Mouse (Mus musculus) C2C12 (cell line): ENCODE measurements around the gene Malsu1. TPM values are rescaled to one million over a fixed set of nuclear protein-coding genes. Genes with fewer than 3 reads are reported as not detected.

Experiments
- H3K27me3 ChIP-seq: one replicate; pipeline ENCODE4 v1.6.1; 2011; ENCODE audit not compliant: control insufficient read depth, insufficient read depth, insufficient read length
- H3K36me3 ChIP-seq: one replicate; pipeline ENCODE4 v1.6.1; 2011; ENCODE audit not compliant: control insufficient read depth, insufficient read depth
- H3K4me3 ChIP-seq: one replicate; pipeline ENCODE4 v1.5.1; 2011; ENCODE audit warnings: mild to moderate bottlenecking, control low read depth; ENCODE audit not compliant: poor library complexity, insufficient read depth, severe bottlenecking
- H3K79me2 ChIP-seq: one replicate; pipeline ENCODE4 v1.6.1; 2011; ENCODE audit not compliant: control insufficient read depth, insufficient read depth
- H3K79me3 ChIP-seq: one replicate; pipeline ENCODE4 v1.6.1; 2011; ENCODE audit warnings: low read depth, control low read depth
- H3ac ChIP-seq: one replicate; pipeline ENCODE3; 2011; ENCODE audit warnings: low read depth; ENCODE audit not compliant: control insufficient read depth, insufficient read length
- CEBPB ChIP-seq: IDR thresholded peaks from one replicate; pipeline ENCODE4 v1.6.1; 2011; ENCODE audit warnings: low read depth, mild to moderate bottlenecking, control low read depth, moderate library complexity
- CTCF ChIP-seq: IDR thresholded peaks from one replicate; pipeline ENCODE4 v1.5.1; 2011; ENCODE audit not compliant: control insufficient read depth, insufficient read depth, insufficient read length
- FOSL1 ChIP-seq: IDR thresholded peaks from one replicate; pipeline ENCODE4 v1.8.0; 2011; ENCODE audit warnings: mild to moderate bottlenecking, low read length; ENCODE audit not compliant: poor library complexity, insufficient read depth, severe bottlenecking
- MAX ChIP-seq: IDR thresholded peaks from one replicate; pipeline ENCODE4 v1.6.1; 2011; ENCODE audit warnings: mild to moderate bottlenecking, control low read depth
- MYOD1 ChIP-seq: IDR thresholded peaks from one replicate; pipeline ENCODE4 v1.6.1; 2011; ENCODE audit warnings: low read depth; ENCODE audit not compliant: control insufficient read depth, insufficient read length
- MYOG ChIP-seq: IDR thresholded peaks from one replicate; pipeline ENCODE4 v1.6.1; 2011; ENCODE audit not compliant: control insufficient read depth, insufficient read length; ENCODE audit errors: extremely low read depth
- USF1 ChIP-seq: IDR thresholded peaks from one replicate; pipeline ENCODE4 v1.6.1; 2011; ENCODE audit warnings: low read depth, mild to moderate bottlenecking, control low read depth, moderate library complexity
- polyA plus RNA-seq: library from polyadenylated mRNA; unstranded; fragments of >200 nt; fragmentation: generic; extraction: Trizol; gene quantifications from one replicate; pipeline ENCODE4 v1.2.1, GENCODE M21; 2012; ENCODE audit warnings: missing spikeins

Malsu1 gene
- polyA plus RNA-seq, 1 experiment, result 19.3 TPM

DNA sequence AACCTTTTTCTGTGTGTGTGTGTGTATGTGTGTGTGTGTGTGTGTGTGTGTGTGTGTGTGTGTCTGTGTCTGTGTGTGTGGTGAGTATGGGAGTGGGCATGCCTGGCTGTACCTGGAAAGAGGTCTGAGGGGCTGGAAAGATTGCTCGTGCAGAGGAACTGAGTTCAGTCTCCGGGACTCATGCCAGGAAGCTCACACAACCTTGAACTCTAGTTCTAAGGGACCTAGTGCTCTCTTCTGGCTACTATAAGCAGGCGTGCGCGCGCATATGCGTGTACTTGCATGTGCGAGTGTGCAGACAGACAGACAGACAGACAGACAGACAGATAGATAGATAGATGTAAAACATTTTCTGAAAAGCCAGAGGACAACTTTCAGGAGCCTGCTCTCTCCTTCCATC is 42.6 kb downstream of the Malsu1 start:
- Histone ChIP-seq H3K4me3 (no peak overlapping the region), H3K79me3 (no peaks in the 10 kb centered on the region), H3K79me2 (no peaks in the 10 kb centered on the region), H3ac (no peak overlapping the region), H3K36me3 (no peaks in the 10 kb centered on the region), H3K27me3 (peaks cover 6% of the 10 kb centered on the region)
- TF ChIP-seq CTCF (no peak), CEBPB (no peak)

DNA sequence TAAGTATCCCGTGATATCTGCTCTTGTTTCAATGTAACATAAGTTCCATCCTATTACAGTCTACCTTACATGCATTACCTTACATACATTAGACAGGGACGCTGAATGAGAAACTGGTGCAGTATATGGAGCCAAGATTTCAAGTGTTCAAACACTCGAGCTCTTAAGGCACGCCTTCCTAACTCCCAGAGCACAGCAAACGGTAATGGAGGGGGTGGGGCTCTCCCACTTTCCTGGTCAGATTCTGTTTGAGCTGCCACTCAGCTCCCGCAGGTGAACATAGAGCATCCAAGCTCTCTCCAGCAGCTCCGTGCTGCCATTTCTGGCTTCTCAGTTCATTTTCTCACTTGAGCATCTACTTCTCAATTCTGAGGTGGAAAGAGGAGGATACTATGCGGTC is 44.9 kb downstream of the Malsu1 start:
- TF ChIP-seq MYOG (no peak), CTCF (no peak), MYOD1 (no peak), CEBPB (no peak), FOSL1 (no peak), USF1 (no peak), MAX (no peak)
- H3K36me3 ChIP-seq, result no peaks in the 10 kb centered on the region
- no peak overlapping the region for H3K4me3 ChIP-seq
- H3K79me2 ChIP-seq, result no peaks in the 10 kb centered on the region
- peaks cover 6% of the 10 kb centered on the region for H3K27me3 ChIP-seq
- H3ac ChIP-seq, result no peak overlapping the region
- no peaks in the 10 kb centered on the region for H3K79me3 ChIP-seq

DNA sequence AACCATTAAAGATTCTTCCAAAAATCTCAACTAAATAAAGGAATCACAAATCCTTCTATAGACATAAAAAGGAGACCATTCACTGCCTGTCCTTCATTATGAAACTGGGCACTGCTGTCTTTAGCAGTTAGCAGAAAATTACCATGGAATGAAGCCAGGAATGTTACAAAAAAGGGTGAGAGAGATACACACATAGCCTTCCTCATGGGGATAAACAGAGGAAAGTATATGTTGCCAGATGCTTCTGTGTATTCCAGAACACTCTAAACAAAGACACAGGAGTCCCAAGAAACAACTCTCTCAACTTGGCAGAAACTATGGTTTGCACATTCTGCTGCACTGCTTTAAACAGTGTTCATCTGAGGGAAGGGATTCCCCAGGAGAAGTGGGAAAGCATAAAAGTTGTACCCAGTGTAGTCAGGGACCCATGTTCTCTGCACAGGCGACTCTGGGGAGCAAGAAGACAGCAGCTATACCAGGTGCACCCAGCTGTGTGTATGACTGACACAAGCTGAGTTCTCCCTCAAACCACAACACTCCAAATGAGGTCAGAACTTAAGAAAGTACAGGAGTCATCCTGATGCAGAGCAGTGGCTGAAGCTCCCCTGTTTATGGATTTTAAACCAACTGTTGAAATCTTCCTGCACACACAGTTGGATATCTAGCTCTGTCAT is 46.0 kb downstream of the Malsu1 start:
- Histone ChIP-seq H3K4me3 (no peak overlapping the region), H3K79me3 (no peaks in the 10 kb centered on the region), H3K27me3 (peaks cover 6% of the 10 kb centered on the region), H3ac (no peak overlapping the region), H3K79me2 (no peaks in the 10 kb centered on the region), H3K36me3 (no peaks in the 10 kb centered on the region)
- TF ChIP-seq MYOD1 (no peak), USF1 (no peak), CTCF (no peak), MAX (no peak), CEBPB (no peak), MYOG (no peak), FOSL1 (no peak)

DNA sequence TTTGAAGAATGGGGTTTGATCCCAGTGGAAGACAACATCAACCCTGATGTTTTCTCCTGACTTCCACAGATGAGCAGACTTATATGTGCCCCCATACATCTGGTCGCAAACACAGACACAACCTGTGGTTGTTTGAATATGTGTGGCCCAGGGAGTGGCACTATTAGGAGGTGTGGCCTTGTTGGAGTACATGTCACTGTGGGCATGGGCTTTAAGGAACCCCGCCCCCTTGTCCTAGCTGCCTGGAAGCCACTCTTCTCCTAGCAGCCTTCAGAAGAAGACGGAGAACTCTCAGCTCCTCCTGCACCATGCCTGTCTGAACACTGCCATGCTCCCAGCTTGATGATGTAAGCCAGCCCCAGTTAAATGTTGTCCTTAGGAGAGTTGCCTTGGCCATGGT is 46.8 kb downstream of the Malsu1 start:
- Histone ChIP-seq H3K79me2 (no peaks in the 10 kb centered on the region), H3K27me3 (peaks cover 6% of the 10 kb centered on the region), H3K79me3 (no peaks in the 10 kb centered on the region), H3ac (no peak overlapping the region), H3K36me3 (no peaks in the 10 kb centered on the region), H3K4me3 (no peak overlapping the region)
- TF ChIP-seq MAX (no peak), CTCF (no peak), CEBPB (no peak), MYOD1 (no peak), FOSL1 (no peak)

DNA sequence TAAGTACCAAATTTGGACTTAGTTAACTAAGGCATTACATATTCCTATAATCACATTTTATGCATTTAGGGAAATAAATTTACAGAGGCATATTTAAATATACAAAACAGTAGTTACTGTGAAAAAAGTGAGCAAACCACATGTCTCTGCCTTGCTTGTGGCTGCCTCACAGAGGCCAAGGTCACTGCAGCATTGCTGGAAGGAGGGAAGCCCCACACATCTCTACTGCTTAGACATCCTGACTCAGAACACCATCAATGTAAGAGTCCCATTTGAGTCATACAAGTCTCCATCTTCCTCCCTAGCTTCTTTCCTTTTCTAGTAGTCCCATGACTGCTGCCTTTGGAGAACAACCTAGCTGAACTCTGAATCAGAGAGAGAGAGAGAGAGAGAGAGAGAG is 56.7 kb downstream of the Malsu1 start:
- H3ac ChIP-seq, result no peak overlapping the region
- peaks cover 3% of the 10 kb centered on the region for H3K27me3 ChIP-seq
- no peaks in the 10 kb centered on the region for H3K79me3 ChIP-seq
- no peak overlapping the region for H3K4me3 ChIP-seq
- H3K36me3 ChIP-seq, result no peaks in the 10 kb centered on the region
- no peaks in the 10 kb centered on the region for H3K79me2 ChIP-seq
- TF ChIP-seq MYOG, result no peak
- no peak for TF ChIP-seq FOSL1
- TF ChIP-seq CEBPB, result no peak
- TF ChIP-seq USF1, result no peak
- no peak for TF ChIP-seq MAX
- no peak for TF ChIP-seq CTCF
- no peak for TF ChIP-seq MYOD1

DNA sequence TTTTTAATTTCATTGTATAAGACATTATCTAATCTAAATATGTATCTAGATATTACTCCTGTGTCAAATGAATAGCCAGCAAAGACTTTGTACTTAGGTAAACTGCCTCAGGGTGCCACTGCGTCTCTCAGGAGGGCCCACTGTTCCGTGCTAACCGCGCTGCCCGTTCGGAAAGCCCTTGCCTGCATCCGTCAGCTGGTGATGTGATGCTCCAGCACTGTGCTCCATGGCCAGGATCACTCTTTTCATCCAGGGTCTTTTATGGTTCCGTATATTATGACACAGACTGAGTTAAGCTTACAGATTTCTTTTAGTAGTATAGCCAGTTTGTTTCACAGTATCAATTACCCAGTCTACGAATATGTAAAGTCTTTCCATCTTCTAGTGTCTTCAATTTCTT is 58.3 kb downstream of the Malsu1 start:
- no peak overlapping the region for H3K4me3 ChIP-seq
- TF ChIP-seq MYOG, result no peak
- no peak for TF ChIP-seq CEBPB
- TF ChIP-seq USF1, result no peak
- TF ChIP-seq MYOD1, result no peak
- no peak for TF ChIP-seq MAX
- TF ChIP-seq FOSL1, result no peak
- peaks cover 3% of the 10 kb centered on the region for H3K27me3 ChIP-seq
- no peaks in the 10 kb centered on the region for H3K79me3 ChIP-seq
- H3ac ChIP-seq, result no peak overlapping the region
- H3K79me2 ChIP-seq, result no peaks in the 10 kb centered on the region
- no peaks in the 10 kb centered on the region for H3K36me3 ChIP-seq
